Mouse (Mus musculus): Measurements from ENCODE around the gene Pkd1.
A peak's percentile ranks its signal among the peaks of the same experiment; 100 is the strongest.

The Pkd1 gene

DNA sequence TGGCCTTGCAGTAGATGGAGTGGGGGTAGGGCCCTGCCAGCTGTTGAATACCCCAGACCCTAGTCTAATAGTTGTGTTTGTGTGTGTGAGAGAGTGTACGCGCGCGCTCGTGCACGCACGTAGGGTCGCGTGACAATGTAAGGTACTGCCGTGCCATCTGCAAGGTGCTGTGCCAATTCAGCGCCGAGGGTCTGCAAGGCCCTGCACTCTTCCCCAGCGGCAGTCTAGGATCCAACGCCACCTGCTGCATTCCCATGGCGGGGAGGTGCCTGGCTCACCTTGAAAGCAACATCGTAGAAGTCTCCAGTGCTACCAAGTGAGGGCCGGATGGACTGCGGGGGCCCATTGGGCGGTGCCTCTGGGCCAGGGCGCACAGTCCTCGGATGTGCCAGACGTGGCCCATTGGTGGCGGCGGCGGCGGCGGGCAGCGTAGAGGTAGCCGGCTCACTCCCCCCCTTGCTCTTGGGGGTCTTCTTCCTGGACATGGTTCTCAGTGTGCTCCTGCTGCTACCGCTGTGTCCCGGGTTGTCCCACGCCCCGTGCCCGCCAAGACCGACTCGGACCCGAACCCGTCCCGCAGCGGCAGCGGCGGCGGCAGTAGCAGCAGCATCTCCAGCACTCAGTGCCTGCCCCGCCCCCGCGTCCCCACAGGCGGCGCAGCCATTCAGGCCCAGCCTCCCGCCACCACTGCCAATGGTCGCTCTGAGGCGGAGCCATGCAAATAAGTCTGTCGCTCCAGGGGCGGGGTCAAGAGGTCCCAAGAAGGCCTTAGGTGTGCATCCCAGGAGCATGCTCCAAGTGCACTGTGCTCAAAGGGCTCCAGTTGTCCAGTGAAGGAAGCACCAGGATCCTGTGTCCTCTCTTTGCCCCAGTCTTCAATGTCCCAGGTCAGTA lies 16.3 kb upstream of the Pkd1 start:
- DNase-seq = peak; percentile 95

- no peak for DNase-seq
Measured at GRCm38 (mm10) chr17:24534160-24534718, 15.4 kb upstream of the Pkd1 start, which contains the start of gene Rab26. TSS of gene Rab26 (minus strand) at chr17:24534210.

- no peak for DNase-seq
Measured at GRCm38 (mm10) chr17:24535300-24535699, 14.3 kb upstream of the Pkd1 start.

DNA sequence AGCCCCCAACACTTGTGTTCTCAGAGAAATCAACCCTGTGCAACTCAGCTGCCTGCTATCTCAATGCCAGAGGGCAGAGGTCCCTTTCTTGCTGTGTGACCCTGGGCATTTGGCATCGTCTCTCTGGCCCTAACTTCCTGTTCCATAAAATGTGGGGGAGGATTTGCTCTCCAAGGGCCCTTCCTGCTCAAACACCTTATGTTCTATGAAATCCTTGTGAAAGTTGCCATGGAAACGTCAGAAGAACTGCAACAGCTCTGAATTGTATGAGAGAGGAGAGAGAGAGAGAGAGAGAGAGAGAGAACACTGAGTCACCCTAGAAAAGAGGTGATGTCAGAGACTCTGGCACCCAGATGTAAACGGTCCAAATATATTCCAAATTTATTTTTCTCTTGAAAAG lies 12.1 kb upstream of the Pkd1 start:
- no peak for DNase-seq

GRCm38 (mm10) chr17:24538950-24539349 lies 10.7 kb upstream of the Pkd1 start:
- peak; percentile 68 for DNase-seq

GRCm38 (mm10) chr17:24540375-24540774 lies 9.3 kb upstream of the Pkd1 start:
- peak; percentile 75 for DNase-seq

GRCm38 (mm10) chr17:24544613-24545012 lies 5.0 kb upstream of the Pkd1 start:
- no peak for DNase-seq

DNA sequence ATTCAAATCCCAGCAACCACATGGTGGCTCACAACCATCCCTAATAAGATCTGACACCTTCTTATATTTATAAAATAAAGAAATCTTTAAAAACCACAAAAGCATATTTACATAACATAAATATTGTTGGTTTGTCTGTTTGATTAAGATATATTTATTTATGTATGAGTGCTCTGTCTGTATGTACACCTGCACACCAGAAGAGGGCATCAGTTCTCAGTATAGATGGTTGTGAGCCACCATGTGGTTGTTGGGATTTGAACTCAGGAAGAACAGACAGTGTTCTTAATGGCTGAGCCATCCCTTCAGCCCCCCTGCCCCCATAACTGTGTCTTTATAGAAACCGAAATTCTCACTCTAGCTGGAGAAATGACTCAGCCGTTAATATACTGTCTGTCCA lies 4.4 kb upstream of the Pkd1 start:
- DNase-seq = no peak

DNA sequence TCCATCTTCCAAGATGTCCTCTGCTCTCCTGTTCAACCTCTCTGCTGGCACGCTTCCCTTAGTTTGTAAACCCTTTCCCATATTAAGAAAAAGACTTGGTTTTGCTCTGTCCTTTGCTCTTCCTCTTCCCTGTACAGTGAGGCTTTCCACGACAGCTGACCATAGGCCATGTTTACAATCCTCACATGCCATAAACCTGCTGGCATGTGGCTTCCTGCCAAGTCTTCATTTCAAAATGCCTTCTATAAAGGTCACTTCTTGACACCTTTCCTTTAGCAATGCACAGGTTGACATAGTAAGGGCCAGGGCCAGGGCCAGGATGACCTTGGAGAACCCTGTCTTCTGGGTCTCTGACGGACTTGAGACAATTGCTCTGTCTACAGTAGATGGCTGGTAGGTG lies 3.4 kb upstream of the Pkd1 start:
- DNase-seq = no peak

- peak; percentile 77 for DNase-seq
Measured at GRCm38 (mm10) chr17:24548435-24548834, 1.2 kb upstream of the Pkd1 start.

- peak; percentile 89 for DNase-seq
Measured at GRCm38 (mm10) chr17:24548921-24549617, 565 bp upstream of the Pkd1 start.

GRCm38 (mm10) chr17:24550416-24551049 lies 899 bp downstream of the Pkd1 start:
- DNase-seq = peak; percentile 84

- peak; percentile 75 for DNase-seq
Measured at GRCm38 (mm10) chr17:24551050-24551444, 1.4 kb downstream of the Pkd1 start.

DNA sequence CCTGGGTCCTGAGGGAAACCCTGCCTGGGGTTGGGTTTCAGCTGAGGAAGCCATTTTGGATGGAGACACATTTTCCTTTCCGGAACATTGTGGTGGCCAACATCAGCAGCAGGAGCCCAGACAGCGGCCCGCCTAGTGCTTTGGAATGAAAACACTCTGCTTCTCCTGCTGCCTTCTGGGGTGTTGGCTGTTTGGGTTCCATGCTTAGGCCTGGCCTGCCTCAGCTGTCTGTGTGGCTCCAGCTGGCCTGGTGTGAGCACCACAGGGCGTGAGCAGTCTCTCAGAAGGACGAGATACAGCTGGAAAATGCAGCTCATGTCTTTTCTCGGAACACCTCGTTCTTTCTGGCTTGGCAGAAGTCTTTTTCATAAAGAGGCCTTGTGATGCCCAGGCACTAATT lies 7.5 kb downstream of the Pkd1 start:
- DNase-seq = no peak

DNA sequence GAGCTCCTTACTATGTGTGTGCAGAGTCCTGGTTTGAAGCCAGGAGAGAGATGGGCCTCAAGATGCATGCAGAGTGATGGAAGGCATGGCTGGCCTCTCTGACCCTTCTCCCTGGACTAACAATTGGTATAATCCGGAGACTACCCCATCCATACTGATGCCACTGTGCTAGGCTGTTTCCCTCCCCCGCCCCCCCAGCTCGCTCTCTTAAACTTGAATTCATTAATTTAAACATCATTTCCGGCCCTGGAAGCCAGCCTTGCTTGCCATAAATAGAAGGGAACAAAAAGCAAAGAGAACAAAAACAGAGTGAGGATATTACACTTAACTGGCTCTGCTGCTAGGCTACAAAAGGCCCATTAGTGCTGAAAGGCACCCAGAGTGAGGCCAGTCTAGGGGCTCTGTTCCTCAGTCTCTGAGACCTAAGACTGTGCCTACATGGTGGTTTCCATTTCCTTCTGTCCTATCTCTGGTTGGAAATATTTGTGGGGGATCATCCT lies 9.0 kb downstream of the Pkd1 start:
- DNase-seq = no peak

- DNase-seq = no peak
Measured at GRCm38 (mm10) chr17:24559146-24559545, 9.5 kb downstream of the Pkd1 start.

GRCm38 (mm10) chr17:24560301-24561028 lies 10.8 kb downstream of the Pkd1 start:
- DNase-seq = peak; percentile 85

GRCm38 (mm10) chr17:24561592-24561991 lies 12.0 kb downstream of the Pkd1 start:
- no peak for DNase-seq

DNA sequence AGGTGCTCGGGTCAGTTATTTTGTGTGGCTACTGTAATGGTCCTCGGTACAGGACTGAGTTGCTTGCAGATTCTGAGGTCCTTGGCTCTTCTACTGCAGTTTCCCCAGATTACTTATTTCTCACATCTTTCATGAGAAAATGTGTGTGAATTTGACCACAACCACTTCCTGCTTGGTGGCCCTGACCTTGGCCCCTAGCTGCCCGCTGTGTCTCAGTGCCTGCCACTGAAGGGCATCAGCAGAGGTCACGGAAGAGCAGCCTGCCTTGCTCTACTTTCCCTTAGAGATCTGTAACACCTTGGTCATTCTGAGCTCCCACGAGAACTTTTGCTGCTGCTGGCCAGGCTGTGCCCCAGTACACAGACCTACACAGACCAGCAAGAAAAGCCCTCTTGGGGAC lies 14.0 kb downstream of the Pkd1 start:
- no peak for DNase-seq

GRCm38 (mm10) chr17:24564422-24564821 lies 14.8 kb downstream of the Pkd1 start:
- no peak for DNase-seq

- DNase-seq = no peak
Measured at GRCm38 (mm10) chr17:24565092-24565491, 15.5 kb downstream of the Pkd1 start.

- DNase-seq = no peak
Measured at GRCm38 (mm10) chr17:24565792-24566191, 16.2 kb downstream of the Pkd1 start.
